Mouse (Mus musculus) liver, adult 2 months (tissue): ENCODE data around the gene Dnajc22.

Source experiments
- CTCF ChIP-seq: fragments of 200-500 bp; IDR thresholded peaks from 2 replicates; pipeline ENCODE4 v1.5.1; 2011; ENCODE audit warnings: low read depth, low read length, control low read depth
- POLR2A ChIP-seq: fragments of 200-500 bp; IDR thresholded peaks from 2 replicates; pipeline ENCODE4 v1.6.1; 2011; ENCODE audit warnings: low read length, control low read depth; ENCODE audit not compliant: insufficient read depth; ENCODE audit errors: extremely low read depth

- TF ChIP-seq CTCF: no peak
- TF ChIP-seq POLR2A: no peak
Measured at GRCm38 (mm10) chr15:99138389-99138788, 45.4 kb downstream of the Dnajc22 start.
